Mouse (Mus musculus) CD8-positive naive resting alpha-beta T cell, adult 2 months (primary cell): ENCODE measurements around the gene Serpina16.
A peak's percentile ranks its signal among the peaks of the same experiment; 100 is the strongest.

Source experiments
- DNase-seq, 2 experiments: peaks; one replicate each; pipeline ENCODE4 v3.0.0; 2022; ENCODE audit warnings: low read depth in 2 of 2, low spot score in 2 of 2

Gene Serpina16

GRCm38 (mm10) chr12:103657991-103658390 lies 17.9 kb downstream of the Serpina16 start:
- DNase-seq, result no peak

- DNase-seq, result no peak
These were observed 18.9 kb downstream of the Serpina16 start, which contains the start of gene Serpina6 for GRCm38 (mm10) chr12:103656848-103657626. Gene Serpina6, minus strand, starts transcription at chr12:103657212.

- no peak for DNase-seq
These were observed 20.6 kb downstream of the Serpina16 start for GRCm38 (mm10) chr12:103655123-103656044.

GRCm38 (mm10) chr12:103653836-103654235 lies 22.1 kb downstream of the Serpina16 start:
- DNase-seq, result no peak

DNA sequence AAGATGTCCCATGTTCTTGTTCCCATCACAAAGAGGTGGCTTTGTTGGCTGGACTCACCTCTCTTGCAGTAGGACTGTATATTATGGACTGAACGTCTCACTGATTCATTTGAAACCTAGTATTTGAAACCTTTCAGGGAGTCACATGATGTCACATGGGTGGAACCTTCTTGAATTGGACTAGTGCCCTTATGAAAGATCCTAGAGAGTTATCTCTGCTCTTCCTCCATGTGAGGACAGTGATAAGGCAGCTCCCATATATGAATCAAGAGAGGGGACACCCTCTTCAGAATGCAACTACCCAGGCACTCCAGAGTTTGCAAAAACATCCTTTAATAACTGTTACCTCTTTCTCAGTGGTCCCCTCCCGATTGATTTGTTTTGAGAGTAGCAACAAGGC lies 29.6 kb downstream of the Serpina16 start:
- DNase-seq, result no peak

GRCm38 (mm10) chr12:103644601-103645000 lies 31.3 kb downstream of the Serpina16 start:
- DNase-seq, result no peak

DNA sequence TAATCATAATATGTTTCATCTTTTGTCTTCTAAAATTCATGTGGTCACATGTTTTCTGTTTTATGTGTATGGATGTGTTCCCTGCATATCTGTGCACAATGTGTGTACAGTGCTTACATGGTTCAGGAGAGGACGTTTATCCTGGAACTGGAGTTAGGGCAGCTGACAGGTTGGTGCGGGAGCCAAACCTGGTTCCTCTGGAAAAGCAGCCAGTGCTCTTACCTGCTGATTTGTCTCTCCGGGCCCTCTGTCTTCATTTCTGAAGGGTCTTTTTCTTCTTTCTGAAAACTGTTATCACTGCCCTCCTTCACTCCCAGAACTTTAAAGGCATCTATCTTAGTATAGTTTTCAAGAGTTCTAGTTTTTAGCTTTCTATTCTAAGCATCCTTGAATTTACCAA lies 32.1 kb downstream of the Serpina16 start:
- no peak for DNase-seq

- DNase-seq, result peak in 1 of 2 experiments; percentile 4
These were observed 32.6 kb downstream of the Serpina16 start for GRCm38 (mm10) chr12:103643336-103643735.

- DNase-seq, result no peak
These were observed 40.1 kb downstream of the Serpina16 start for GRCm38 (mm10) chr12:103635846-103636245.

- DNase-seq, result no peak
These were observed 41.5 kb downstream of the Serpina16 start for GRCm38 (mm10) chr12:103634430-103634829.

GRCm38 (mm10) chr12:103631203-103631612 lies 44.7 kb downstream of the Serpina16 start, which contains the start of gene Serpina10:
Gene Serpina10, minus strand, starts transcription at chr12:103631444.
- no peak for DNase-seq
